Mouse (Mus musculus) subcutaneous adipose tissue, adult 2 months (tissue): ENCODE results near the gene Gins3. TPM values are rescaled to one million over a fixed set of nuclear protein-coding genes. Genes with fewer than 3 reads are reported as not detected.

Experiments
- polyA plus RNA-seq: library from polyadenylated mRNA; depleted of rRNA; stranded (reverse); fragments of >200 nt; gene quantifications from 2 replicates; pipeline ENCODE4 v1.2.3, GENCODE M21; 2012; ENCODE audit warnings: low replicate concordance; rRNA removed

Gene Gins3
- polyA plus RNA-seq: 1.3 and 4.2 TPM in 2 replicates

GRCm38 (mm10) chr8:95633262-95634062 lies at the start of gene Gins3:
Gins3 (plus strand) TSS chr8:95633453.

DNA sequence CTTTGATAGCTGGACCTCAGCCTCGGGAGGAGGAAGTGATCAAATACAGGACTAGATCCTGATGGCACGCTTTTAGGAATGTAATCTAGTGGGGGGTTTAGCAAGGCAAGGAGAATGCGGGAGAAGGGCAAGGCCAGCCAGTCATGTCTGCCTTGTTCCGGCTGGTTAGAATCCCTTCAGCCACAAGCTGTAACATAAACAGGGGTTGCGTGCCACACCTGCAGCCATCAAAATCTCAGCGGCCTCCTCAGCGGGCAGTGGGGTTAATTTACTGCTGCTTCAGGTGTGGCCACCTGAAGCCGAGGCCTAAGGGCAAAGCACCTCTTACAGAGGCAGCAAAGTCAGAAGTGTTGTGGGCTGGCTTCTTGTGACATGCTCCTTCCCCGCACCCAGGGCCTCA lies 43.4 kb downstream of the Gins3 start, which contains the start of gene Ndrg4:
Gene Ndrg4 (plus strand): TSS at position 350 of the 400 bp plus-strand sequence.

Other genes with a start within 250 kb of the Gins3 start
- gene Cfap20, start 198.6 kb upstream of the Gins3 start, polyA plus RNA-seq: 38.8 and 85.9 TPM in 2 replicates
- 26.7 and 34.3 TPM in 2 replicates for gene Csnk2a2, start 143.4 kb upstream of the Gins3 start, polyA plus RNA-seq
- gene Ccdc113, start 99.4 kb upstream of the Gins3 start, polyA plus RNA-seq: 0.27 TPM in 1 of 2 replicates, not detected in the other
- gene Prss54, start 57.1 kb upstream of the Gins3 start, polyA plus RNA-seq: not detected in 2 replicates
- 18.1 and 46.3 TPM in 2 replicates for gene Ndrg4, start 43.5 kb downstream of the Gins3 start, polyA plus RNA-seq
- 9.6 and 16.5 TPM in 2 replicates for gene Setd6, start 82.4 kb downstream of the Gins3 start, polyA plus RNA-seq
- 62.1 and 132 TPM in 2 replicates for gene Cnot1, start 174.0 kb downstream of the Gins3 start, polyA plus RNA-seq
- 33.5 and 44.4 TPM in 2 replicates for gene Sap18b, start 191.9 kb downstream of the Gins3 start, polyA plus RNA-seq
- 28.2 and 36.2 TPM in 2 replicates for gene Slc38a7, start 220.1 kb downstream of the Gins3 start, polyA plus RNA-seq